Mouse (Mus musculus) ES-CJ7 (cell line): ENCODE results near the gene Ak9.

ENCODE experiments used
- DNase-seq: peaks from one replicate; pipeline ENCODE4 v3.0.0; 2011; ENCODE audit warnings: low read depth, low spot score

Ak9 gene

DNA sequence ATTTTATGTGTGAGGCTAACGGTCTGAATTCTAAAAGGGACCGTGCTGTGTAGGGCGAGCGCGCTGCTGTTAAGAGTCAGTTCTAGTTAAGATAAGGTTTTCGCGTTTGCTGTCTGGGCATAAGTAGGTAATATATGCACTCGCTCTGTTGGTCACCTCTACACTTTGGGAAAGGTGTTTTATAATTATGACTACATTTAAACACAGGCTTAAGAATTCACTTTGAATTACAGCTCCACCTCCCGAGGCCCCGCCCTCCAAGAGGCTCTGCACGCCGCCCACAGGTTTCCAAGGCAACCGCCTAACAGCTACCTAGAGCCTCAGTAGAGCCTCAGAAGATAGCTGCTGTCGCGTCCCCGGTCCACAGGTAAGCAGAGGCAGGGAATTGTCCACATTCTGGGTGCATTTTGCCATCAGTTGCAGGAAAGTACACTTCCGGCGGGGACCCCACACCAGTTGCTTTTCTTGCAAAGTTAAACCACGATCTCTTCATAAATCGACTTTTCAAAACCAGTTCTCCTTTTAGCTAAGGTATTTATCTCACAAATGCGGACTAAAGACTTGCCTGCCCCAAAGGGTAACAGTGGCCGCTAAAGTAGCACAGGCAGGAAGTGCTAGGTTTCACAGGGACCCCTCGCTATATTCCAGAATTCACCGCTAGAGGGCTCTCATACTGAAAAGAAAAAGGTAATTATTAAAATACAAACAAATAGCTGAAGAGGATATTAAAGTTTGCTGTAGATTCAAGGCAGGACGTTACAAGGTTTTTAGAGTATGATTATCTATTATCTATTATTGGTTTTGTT, at the start of gene Ak9:
Gene Ak9, plus strand, starts transcription at position 342 of the 806 bp plus-strand sequence.
- DNase-seq: peak; percentile 87

DNA sequence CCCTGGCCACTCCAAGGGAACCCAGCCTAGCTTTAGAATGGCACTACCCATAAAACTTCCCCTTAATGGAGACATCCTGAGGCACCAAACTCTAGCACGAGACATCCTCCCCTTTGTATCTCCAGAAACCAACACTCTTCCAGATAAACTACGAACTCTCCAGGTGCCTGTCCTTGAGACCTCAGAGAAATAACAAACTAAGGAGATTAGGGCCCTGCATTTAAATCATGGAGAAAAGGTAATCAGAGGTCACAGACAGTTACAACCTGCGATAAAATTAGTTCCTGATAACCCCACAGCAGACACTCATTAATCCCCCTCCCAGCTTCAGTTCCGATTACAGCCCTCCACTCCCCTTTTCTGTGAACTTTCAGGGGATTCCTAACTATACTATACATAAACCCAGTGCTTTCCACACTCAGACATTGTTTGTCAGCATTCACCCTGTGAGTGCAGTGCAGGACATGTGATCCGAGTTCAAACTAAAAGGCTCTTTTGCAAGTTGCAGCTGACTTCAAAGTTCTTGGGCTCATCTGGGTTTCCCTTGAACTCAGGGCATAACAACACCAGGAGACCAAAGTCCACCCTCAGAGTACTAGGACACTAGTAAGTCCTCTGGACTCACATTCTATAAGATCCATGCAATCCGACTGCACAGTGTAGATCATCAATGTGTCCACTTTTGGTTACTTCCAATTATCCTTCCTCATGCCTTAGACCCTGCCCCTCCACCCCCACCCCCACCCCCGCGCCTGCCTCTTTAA, 43.4 kb upstream of the Ak9 start:
- DNase-seq: no peak

DNA sequence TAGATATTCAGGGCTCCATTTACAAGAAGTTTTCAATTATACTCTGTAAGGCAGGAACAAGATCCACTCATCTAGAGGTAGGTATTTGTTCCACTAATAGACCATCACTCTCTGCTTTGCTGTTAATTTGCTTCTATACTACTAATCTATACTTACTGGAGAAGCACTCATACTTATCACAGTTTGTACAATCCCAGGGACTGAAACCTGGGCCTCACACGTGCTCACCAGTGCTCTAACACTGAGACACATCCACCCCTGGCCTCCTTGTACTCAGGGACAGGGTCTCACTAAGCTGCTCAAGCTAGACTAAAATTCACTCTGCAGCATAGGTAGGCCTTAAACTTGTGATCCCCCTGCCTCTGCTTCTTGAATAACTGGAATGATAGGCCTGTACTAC, 42.6 kb upstream of the Ak9 start:
- no peak for DNase-seq

DNA sequence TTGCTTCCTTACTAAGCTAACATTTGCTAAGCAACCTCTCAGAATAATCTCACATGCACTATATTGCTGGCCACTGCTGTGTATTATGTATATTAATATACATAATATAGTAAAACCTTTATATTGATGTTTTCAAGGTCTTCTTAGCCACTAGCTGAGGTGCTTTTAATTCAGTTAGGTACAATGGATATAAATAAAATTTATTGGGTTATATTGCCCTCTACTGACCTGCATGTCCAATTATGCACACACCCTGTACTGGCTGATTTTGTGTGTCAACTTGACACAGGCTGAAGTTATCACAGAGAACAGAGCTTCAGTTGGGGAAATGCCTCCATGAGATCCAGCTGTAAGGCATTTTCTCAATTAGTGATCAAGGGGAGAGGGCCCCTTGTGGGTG, 41.9 kb upstream of the Ak9 start:
- no peak for DNase-seq

DNA sequence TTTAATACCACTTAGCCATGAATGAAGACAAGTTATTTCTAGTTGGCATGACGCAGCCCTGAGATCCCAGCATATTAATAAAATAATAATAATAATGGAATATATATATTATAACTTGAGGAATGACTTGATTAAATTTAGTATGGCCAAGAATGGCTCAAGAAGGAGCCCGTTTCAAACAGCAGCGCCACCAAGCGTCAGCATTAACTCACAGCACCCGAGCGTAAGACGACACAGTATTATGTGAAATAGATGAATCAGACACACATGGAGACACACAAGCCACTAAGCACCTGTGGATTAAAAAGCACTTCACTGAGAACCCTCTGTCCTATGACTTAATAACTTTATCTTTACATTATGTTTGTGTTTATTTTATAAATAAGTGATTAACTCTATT, 31.9 kb upstream of the Ak9 start:
- DNase-seq: peak; percentile 35

DNA sequence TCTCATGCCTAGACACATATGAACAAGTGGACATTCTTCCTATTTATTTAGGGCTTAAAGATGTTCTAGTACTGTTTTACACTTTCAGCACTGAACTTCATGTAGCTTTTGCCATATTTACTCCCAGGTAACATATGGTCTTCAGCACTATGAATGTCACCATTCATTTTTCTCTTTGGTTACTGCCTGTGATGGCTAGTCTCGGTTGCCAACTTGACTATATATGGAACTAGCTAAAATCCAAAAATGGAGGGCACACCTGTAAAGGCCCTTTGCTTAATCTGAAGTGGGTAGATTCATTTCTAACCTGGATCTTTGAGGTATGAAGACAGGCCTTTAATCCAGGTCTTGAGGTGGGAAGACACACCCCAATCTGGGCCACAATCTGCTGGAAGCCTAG, 28.9 kb upstream of the Ak9 start:
- no peak for DNase-seq

DNA sequence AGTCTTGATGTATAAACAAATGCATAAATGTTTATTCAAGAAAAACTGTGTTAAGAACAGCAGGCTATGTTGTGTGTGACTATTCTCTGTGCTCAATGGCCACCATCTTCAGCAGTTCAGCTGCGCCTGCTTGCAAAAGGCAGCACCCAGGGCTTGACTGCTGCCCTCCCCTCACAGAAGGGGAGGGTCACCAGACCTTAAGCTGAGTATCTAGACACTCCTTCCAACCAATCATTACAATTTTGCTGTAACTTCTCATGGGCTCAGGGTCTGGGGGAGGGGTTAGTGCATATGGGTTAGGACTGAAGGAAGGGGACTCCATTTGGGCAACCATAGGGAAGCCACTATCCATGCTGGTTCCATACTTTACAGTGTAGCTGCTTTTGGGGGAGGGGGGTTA, 25.0 kb upstream of the Ak9 start:
- DNase-seq: no peak

DNA sequence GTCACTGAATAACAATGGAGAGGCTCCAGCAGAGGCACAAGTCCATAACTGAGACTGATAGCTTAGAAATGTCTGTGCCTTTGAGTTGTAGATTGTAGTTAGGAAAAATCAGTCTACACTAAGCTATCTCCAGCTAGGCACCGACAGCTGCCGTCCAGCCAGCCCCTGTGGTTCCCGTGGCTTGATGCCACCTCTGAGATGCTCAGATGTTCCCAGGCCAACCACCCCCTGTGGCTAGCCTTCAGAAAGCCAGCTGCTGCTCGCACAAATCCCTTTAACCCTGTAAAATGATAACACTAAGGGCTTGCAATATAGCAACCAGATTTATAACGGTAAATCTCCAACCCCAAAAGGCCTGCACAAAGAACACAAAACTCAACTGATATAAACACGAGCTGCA, 23.6 kb upstream of the Ak9 start:
- no peak for DNase-seq

DNA sequence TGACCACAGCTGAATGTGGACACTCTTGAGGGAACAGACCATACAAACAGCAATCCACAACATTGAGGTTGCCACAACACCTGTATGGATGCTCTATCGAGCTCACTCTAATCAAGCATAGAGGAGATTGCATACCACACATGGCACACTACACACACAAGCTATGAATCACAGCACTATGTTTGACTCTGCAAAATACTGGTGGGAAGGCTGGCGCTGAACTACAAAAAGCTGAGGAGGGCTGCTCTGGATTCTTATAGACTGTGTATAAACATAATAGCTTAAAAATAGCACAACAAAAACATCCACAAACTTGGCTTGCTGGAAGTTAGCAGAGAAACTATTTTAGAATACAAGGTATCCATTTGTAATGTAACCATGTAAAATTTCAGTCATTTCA, 23.0 kb upstream of the Ak9 start:
- DNase-seq: no peak

DNA sequence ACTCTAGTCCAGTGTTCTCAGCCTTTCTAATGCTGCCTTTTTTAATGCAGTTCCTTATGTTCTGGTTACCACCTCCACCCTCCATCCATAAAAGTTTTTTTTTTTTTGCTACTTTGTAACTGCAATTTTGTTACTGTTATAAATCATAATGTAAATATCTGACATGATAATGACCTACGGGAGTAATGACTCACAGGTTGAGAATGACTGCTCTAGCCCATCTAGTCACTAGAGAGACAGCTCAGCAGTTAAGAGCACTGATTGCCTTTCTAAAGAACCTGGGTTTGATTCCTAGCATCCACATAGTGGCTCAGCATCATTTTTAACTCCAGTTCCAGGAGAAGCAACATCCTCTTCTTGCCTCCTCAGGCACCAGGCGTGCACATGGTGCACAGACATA, 21.7 kb upstream of the Ak9 start:
- DNase-seq: no peak

DNA sequence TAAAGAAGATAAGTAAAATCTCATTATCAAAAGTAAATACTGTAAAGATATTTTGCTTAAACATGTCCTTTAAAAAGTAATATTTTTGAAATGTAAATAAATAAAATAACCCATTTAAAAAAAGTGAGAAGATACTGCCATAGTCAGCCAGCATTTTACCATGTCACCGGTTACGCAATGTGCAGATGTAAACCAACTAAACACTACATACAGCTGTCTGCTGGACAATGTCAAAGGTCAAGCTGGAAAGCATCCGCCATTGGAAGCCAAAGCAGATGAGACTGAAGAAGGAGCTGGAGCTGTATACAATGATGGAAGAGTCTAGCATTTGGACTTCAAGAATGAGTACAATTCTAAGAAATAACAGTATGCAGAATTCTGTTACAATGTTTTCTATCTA, 16.2 kb upstream of the Ak9 start:
- DNase-seq: no peak

DNA sequence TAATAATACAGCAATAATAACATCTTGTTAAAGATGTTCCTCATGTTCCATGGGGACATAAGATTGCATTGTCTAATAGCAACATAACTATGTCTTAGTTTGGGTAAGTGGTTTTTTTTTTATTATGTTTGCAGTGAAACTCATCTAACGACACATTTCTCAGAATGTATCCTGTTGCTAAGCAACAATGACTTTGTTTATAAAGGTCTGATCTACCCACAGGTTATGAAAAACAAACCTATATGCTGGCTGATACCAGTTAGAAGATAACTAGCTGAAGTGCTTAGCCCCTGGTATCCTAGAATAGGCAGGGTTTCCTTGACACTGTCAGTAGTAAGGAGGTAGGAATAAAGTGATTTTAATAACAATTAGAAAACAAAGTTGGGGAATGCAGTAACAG, 15.7 kb upstream of the Ak9 start:
- DNase-seq: no peak

DNA sequence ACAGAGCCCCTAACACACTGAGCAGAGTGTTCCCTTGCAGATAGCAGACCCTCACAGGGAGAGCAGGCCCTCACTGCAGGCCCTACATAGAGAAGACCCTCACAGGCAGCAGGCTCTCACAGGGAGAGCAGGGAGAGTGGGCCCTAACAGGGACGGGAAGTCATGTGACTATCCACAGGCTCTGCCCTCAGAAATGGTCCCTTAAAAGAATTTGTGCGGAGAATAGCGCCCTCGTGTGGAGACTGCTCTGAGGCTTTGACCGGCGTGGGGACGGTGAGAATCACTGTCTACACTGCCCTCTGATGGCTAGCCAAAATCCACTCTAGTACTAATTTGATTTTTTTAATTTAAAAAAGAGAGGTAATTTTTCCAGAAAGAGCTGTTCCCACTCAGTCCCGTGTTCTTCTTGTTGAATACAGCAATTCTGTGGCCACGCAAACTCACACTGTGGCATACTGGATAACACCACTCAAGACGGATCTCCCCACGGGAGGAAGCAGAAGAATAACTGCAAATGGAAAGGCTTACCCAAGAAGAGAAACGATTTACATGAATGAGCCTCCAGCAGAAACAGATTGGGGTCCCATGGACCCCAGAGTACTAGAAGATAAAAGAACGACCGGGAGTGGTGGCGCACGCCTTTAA, 14.9 kb upstream of the Ak9 start:
- peak; percentile 92 for DNase-seq

DNA sequence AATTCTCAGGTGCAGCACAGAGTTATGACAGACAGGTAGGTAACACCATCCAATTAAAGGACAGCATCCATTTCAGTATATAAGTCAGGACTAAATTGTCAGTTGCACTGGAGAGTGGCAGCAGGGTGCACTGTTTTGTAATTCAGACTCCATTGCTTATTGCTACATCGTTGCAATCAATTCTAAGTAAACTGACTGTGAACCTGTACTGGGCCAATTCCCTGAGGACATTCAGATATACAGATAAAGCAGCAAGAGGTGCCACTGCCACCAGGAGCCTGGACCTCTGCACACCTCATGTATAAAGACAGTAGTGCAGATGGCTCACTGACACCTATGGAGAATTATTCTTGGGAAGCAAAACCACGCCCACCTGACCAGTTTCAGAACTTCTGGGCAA, 12.8 kb upstream of the Ak9 start:
- no peak for DNase-seq

DNA sequence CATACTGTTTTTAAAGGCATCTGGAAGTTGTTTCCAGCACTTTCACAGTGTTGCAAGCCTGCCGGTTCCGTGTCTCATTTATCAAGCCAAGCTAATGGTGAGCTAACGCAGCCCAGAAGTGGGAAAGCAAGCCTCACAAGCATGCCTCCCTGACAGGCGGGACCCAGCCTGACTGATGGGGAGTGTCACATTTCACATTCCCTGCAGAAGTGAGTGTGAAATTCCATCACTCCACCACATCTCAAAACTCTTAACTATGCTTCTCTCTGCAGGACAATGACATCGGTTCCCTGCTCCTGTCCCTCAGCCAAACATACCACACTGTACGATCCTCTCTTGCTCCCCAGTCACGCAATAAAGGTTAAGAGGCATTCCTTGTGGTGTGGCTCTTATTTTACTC, 10.8 kb upstream of the Ak9 start:
- peak; percentile 48 for DNase-seq

DNA sequence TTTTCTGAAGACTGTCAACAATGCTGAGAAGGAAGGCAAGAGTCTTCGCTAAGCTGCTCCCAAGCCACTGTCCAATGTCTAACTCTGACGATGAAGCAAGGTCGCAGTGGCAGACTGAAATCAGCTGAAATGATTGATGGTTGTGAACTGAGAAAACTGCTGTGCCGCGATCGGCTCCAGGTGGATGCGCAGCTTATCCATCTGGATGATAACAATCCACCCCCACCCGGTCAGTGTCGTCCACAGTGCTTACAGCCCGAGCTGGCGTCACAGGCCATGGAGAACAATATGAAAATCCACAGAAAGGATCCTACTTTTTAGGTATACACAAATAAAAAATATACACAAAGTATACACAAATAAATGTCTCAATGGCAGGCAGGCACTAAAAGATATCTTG, 9.0 kb upstream of the Ak9 start:
- no peak for DNase-seq

DNA sequence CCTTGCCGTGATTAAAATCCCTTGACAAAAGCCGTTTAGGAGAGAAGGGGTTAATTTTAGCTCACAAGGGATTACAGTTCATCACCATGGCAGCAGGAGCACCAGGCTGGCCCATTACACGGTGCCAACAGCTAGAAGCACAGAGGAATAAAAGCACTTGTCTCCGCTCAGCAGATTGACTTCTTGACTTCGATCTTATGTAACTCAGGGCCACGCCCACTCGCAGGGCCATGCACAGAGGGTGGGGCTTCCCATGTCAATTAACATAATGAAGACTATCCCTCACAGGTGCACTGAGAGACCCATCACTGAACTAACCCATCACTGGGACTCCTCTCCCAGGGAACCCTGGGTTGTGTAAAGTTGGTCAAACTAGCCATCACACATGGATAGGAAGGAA, 8.6 kb upstream of the Ak9 start:
- peak; percentile 82 for DNase-seq

DNA sequence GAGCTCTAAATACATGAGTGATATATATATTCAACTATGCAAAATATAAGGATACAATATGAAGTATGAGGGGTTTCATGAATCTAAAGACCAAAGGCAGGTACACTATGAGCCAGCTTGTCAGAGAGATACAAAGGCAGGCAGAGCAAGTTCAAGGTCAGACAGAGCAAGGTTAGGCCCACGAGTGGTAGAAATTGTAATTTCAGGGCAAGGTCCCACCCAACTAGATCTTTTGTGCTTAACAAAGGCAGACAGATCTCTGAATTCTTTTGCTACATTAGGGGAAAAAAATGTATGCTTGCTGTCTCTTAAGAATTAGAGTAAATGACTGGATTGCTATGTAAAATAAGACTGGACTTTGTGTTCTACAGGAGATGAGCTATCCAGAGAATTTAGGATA, 3.6 kb upstream of the Ak9 start:
- peak; percentile 58 for DNase-seq

DNA sequence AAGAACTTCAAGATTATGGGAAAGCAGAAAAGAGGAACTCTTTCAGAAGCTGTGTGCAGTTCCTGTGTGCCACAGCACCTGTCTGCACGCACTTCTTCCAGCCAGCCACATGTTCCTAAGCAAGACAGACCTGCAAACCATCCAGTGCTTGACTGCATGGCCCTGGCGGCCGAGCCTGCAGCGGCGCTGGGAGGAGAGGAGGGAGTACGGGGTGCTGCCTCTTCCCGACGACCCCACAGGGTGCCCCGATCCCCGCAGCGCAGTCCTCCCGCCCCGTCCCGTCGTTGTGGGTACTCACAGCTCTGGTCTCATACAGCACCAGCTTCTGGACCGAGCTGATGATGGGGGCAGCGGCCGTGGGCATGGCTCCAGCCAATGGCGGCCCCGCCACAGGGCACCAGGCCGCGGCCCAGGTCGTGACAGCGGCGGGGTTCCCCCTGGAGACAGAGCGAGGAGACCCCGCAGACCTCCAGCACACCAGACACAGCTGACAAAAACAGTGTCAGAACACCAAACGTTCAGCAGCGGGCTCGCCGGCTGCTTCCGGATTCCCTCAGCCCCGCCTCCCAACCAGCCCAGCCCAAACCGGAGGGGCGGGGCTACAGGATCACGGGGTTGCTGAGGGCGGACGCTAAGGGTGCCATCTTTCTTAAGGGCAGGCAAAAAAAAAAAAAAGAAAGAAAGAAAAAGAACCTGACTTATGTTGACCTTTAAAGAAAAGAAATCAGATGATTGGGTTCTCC, 920 bp upstream of the Ak9 start, which contains the start of gene Fig4:
Gene Fig4, minus strand, starts transcription at position 572 of the 743 bp plus-strand sequence.
- DNase-seq: peak; percentile 90

DNA sequence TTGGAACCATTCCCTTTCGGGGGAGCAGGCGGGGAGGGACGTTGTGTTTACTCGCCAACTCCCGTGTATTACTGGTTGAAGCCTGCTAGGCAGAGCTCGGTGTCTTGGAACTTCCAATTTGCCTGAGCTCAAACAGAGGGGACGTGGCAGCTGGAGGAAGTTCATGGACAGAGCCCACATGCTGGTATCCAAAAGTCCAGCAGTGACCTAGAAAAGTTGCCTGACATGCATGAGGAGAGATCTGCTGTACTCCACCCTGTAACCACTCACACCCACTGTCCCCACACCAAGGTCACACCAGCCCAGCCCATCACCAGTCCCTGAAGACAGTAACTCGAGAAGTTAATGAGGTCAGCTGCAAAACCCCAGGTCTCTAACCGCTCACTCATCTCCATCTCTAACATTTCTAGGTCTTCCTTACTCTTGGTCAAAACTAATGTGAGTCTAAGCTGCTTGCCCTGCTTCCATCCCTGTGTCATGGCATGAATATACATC, 1.2 kb downstream of the Ak9 start:
- DNase-seq: peak; percentile 32

DNA sequence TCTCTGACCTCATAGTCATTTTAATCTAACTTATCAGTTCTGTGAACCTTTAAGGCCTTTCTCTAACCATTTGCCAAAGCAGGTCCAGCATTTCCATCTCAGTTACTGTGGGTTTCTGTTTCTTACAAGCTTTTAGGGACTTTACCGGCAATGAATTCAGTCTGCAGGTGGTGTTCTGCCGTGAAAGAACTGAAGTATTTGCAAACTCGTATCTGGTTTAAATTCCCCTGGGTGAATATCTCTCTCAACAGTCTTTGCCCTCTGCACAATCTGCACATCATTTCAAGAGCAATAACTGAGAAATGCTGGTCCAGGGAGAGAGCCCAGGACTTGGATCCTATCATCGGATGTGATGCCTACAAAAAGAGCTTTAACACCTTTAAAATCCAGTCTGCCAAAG, 4.4 kb downstream of the Ak9 start:
- no peak for DNase-seq

DNA sequence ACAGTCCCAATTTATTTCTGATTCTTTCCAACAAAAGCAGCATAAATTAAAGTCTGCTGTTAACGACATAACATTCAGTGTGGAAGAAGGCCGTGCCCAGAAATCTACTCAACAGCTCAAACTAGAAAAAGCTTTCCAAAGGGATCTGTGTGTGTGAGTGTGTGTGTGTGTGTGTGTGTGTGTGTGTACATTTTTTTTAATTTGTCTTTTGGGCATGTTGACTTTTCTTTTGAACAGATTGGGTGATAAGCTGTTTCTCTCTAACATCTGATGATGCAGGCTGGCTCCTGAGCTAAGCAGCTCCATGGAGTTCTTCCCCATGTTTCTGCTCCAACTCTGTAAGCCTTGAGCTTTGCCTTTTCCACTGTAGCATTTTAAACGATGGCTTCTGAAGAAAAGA, 12.1 kb downstream of the Ak9 start:
- DNase-seq: no peak
